Mouse (Mus musculus) heart, postnatal 0 days (tissue): ENCODE measurements around the gene Rxfp3. TPM values are rescaled to one million over a fixed set of nuclear protein-coding genes. Genes with fewer than 3 reads are reported as not detected.
A peak's percentile ranks its signal among the peaks of the same experiment; 100 is the strongest.

Experiments
- ATAC-seq: fragments of 200-750 bp; cut with Nextera tagmentation; 2 replicates; pipeline ENCODE4 v1.8.0; 2017; ENCODE audit warnings: low read depth, moderate number of reproducible peaks, moderate library complexity; ENCODE audit not compliant: insufficient read depth
- DNase-seq: peaks from one replicate; pipeline ENCODE4 v3.0.0-alpha.2; 2016; ENCODE audit warnings: low spot score
- H3K27ac ChIP-seq: fragments of 300-500 bp; sonication (generic); 2 replicates; pipeline ENCODE4 v1.5.1; 2014; ENCODE audit warnings: low read depth, mild to moderate bottlenecking
- H3K27me3 ChIP-seq: fragments of 300-500 bp; sonication (generic); 2 replicates; pipeline ENCODE4 v1.6.1; 2014; ENCODE audit warnings: low read length, mixed read lengths; ENCODE audit not compliant: control insufficient read depth, insufficient read depth
- H3K36me3 ChIP-seq: fragments of 300-500 bp; sonication (generic); replicated peaks from 2 replicates; pipeline ENCODE4 v1.6.1; 2014; ENCODE audit warnings: low read length, mixed read lengths; ENCODE audit not compliant: control insufficient read depth, insufficient read depth
- H3K4me1 ChIP-seq: fragments of 300-500 bp; sonication (generic); 2 replicates; pipeline ENCODE4 v1.6.1; 2014; ENCODE audit warnings: antibody characterized with exemption; ENCODE audit not compliant: control insufficient read depth, insufficient read depth
- H3K4me2 ChIP-seq: fragments of 300-500 bp; sonication (generic); 2 replicates; pipeline ENCODE4 v1.6.1; 2014; ENCODE audit warnings: low read depth, mild to moderate bottlenecking, low read length, moderate library complexity
- H3K4me3 ChIP-seq: fragments of 300-500 bp; sonication (generic); 2 replicates; pipeline ENCODE4 v1.5.1; 2014; ENCODE audit warnings: low read depth, low read length
- H3K9ac ChIP-seq: fragments of 300-500 bp; sonication (generic); replicated peaks from 2 replicates; pipeline ENCODE4 v1.6.1; 2014; ENCODE audit warnings: low read depth, low read length, mixed read lengths
- H3K9me3 ChIP-seq: fragments of 300-500 bp; sonication (generic); replicated peaks from 2 replicates; pipeline ENCODE4 v1.6.1; 2016; ENCODE audit warnings: low read length; ENCODE audit not compliant: control insufficient read depth
- CTCF ChIP-seq: IDR thresholded peaks from 2 replicates; pipeline ENCODE4 v1.5.1; 2016; ENCODE audit warnings: antibody characterized with exemption, control low read depth, low read depth
- EP300 ChIP-seq: IDR thresholded peaks from 2 replicates; pipeline ENCODE4 v1.6.1; 2016; ENCODE audit warnings: antibody characterized with exemption, low read depth
- WGBS: fragments of 180-500 bp; shearing (Covaris S2); extraction: QIAGEN DNeasy Blood & Tissue Kit; methylation state at CpG from one replicate; pipeline ENCODE4 v1.1.7; 2014; 5-methylcytosine and 5-hydroxymethylcytosine counted together
- polyA plus RNA-seq: library from polyadenylated mRNA; unstranded; fragments of >200 nt; fragmentation: Nextera tagmentation; extraction: Ambion mirVana; gene quantifications from 2 replicates; pipeline ENCODE4 v1.2.1, GENCODE M21; 2015
- total RNA-seq: library from RNA; depleted of rRNA; stranded (reverse); fragments of >200 nt; gene quantifications from 2 replicates; pipeline ENCODE4 v1.2.3, GENCODE M21; 2014; ENCODE audit warnings: low replicate concordance

The Rxfp3 gene
- total and polyA plus RNA-seq, 2 experiments from 2014 or later: 0.05 to 1.8 TPM

GRCm38 (mm10) chr15:11064160-11064557 lies 26.4 kb upstream of the Rxfp3 start:
- 32% methylated on average over 2 of the region's 2 CpGs for WGBS

GRCm38 (mm10) chr15:11062903-11063302 lies 25.1 kb upstream of the Rxfp3 start:
- Histone ChIP-seq H3K27me3 (no peaks in the 10 kb centered on the region), H3K4me1 (no peaks in the 10 kb centered on the region), H3K27ac (no peak overlapping the region), H3K36me3 (no peaks in the 10 kb centered on the region), H3K9me3 (no peaks in the 10 kb centered on the region), H3K4me2 (no peak overlapping the region), H3K4me3 (no peak overlapping the region), H3K9ac (no peak overlapping the region)
- no peak for TF ChIP-seq EP300
- TF ChIP-seq CTCF: no peak
- DNase-seq (no peak), ATAC-seq (no peak)
- 79% methylated on average over 1 of the region's 1 CpGs for WGBS

More at GRCm38 (mm10) chr15:11064160-11064557, 26.4 kb upstream of the Rxfp3 start:
- TF ChIP-seq EP300 (no peak), CTCF (no peak)
- Histone ChIP-seq H3K27ac (peak overlapping the region; percentile 61), H3K4me3 (peak overlapping the region; percentile 49), H3K9ac (no peak overlapping the region), H3K27me3 (no peaks in the 10 kb centered on the region), H3K9me3 (no peaks in the 10 kb centered on the region), H3K4me2 (peak overlapping the region; percentile 71), H3K36me3 (no peaks in the 10 kb centered on the region), H3K4me1 (no peaks in the 10 kb centered on the region)
- DNase-seq: peak; percentile 31
- peak; percentile 40 for ATAC-seq

- 41% methylated on average over 7 of the region's 7 CpGs for WGBS
- ATAC-seq (no peak), DNase-seq (no peak)
- Histone ChIP-seq H3K27ac (no peak overlapping the region), H3K4me1 (no peaks in the 10 kb centered on the region), H3K4me3 (no peak overlapping the region), H3K9ac (no peak overlapping the region), H3K4me2 (no peak overlapping the region), H3K27me3 (no peaks in the 10 kb centered on the region), H3K36me3 (no peaks in the 10 kb centered on the region), H3K9me3 (no peaks in the 10 kb centered on the region)
- TF ChIP-seq CTCF (no peak), EP300 (no peak)
Observed at GRCm38 (mm10) chr15:11054440-11055080, 16.8 kb upstream of the Rxfp3 start.

- Histone ChIP-seq H3K4me3 (no peak overlapping the region), H3K9ac (no peak overlapping the region), H3K9me3 (no peaks in the 10 kb centered on the region), H3K36me3 (no peaks in the 10 kb centered on the region), H3K27me3 (no peaks in the 10 kb centered on the region), H3K27ac (no peak overlapping the region), H3K4me1 (no peaks in the 10 kb centered on the region), H3K4me2 (no peak overlapping the region)
- TF ChIP-seq CTCF: no peak
- DNase-seq: no peak
- ATAC-seq: no peak
- 61% methylated on average over 10 of the region's 10 CpGs for WGBS
Observed at GRCm38 (mm10) chr15:11053678-11054439, 16.1 kb upstream of the Rxfp3 start.

GRCm38 (mm10) chr15:11042828-11043227 lies 5.0 kb upstream of the Rxfp3 start:
- peaks cover 6% of the 10 kb centered on the region for H3K27me3 ChIP-seq
- H3K4me2 ChIP-seq: no peak overlapping the region
- 59% methylated on average over 5 of the region's 5 CpGs for WGBS
- DNase-seq (no peak), ATAC-seq (no peak)
- H3K36me3 ChIP-seq: no peaks in the 10 kb centered on the region
- H3K9me3 ChIP-seq: no peaks in the 10 kb centered on the region
- H3K9ac ChIP-seq: no peak overlapping the region
- H3K4me1 ChIP-seq: no peaks in the 10 kb centered on the region
- no peak overlapping the region for H3K4me3 ChIP-seq
- H3K27ac ChIP-seq: no peak overlapping the region
- TF ChIP-seq EP300 (no peak), CTCF (no peak)
